Mouse (Mus musculus) heart, adult 9 months (tissue): ENCODE measurements at regions not wholly inside any gene's neighbourhood (a gene's known extent, or its start where the extent isn't known, plus 50 kb on each side); places are given as distances from the start of the nearest gene placed in this dataset.
A peak's percentile ranks its signal among the peaks of the same experiment; 100 is the strongest.
"Not testable (repeated sequence)": the region's sequence is repeated elsewhere in the genome, so short reads cannot be mapped to it uniquely, and the experiment has no call there.

Experiments
- DNase-seq, 2 experiments: peaks; one replicate each; pipeline ENCODE4 v3.0.0; 2022; ENCODE audit warnings: low spot score in 2 of 2

- DNase-seq = peak in 1 of 2 experiments; percentile 2
Observed at GRCm38 (mm10) chr12:77089624-77090278, 127.8 kb upstream of the Max start.

- peak in 1 of 2 experiments; percentile 9 for DNase-seq
Observed at GRCm38 (mm10) chr12:77088452-77088851, 126.5 kb upstream of the Max start.

DNA sequence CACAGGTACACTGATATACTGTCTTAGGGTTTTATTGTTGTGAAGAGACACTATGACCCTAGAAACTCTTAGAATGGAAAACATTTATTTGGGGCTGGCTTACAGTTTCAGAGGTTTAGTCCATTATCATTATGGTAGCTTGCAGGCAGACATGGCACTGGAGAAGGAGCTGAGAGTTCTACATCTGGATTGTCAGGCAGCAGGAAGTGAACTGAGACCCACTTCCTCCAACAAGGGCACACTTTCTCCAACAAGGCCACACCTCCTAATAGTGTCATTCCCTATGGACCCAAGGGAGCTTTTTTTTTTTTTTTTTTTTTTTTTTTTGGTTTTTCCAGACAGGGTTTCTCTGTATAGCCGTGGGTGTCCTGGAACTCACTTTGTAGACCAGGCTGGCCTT is 124.9 kb upstream of the Max start:
- not testable (repeated sequence) for DNase-seq

DNA sequence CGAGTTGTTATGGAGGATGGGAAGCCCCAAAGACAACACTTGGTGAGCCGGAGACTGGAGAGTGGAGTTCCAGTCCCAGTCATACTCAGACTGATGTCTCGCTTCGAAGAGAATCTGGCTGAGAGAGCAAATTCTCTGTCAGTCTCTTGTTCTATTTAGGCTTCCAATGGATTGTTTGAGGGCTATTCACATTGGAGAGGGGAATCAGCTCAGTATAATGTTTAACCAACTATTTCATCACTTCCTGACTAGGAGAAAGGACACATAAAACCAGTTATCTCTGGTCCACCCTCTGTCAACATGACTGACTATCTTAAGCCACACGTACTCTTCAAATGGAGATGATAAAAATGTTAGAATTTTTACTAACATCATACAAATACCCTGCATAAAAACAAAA is 123.9 kb upstream of the Max start:
- no peak for DNase-seq

DNA sequence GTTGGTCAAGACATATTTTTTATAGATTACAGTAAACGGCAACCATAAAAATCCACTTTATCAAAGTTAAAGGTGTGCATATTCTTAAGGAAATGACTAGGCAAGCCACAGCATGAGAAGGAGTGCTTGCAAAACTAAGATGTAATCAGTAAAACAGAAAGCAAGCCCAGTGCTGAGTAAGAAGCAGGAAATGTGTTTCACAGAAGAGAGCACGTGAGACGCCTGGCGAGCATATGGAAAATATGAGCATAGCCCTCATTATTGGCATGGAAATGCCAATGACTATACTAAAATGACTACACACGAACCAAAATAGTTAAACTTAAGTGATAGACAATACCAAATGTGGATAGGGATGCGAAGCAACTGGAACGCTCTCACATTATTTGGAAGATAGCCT is 123.2 kb upstream of the Max start:
- DNase-seq = no peak

DNA sequence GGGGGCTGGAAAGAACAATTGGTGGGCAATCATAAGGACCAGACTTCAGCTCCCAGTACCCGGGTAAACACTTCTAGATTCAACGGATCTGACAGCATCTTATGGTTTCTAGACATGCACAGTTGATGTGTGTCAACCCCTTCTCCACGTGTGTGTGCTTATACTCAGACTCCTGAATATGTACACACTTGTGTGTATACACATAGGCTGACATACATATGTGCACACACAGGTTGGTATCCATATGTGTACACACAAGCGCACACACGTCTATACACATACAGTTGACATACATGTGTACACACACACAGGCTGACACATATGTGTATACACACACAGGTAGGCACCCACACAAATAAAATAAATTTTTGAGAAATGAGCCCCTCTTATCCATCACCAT is 122.7 kb upstream of the Max start:
- no peak for DNase-seq

- DNase-seq = no peak
Observed at GRCm38 (mm10) chr12:77084343-77084742, 122.3 kb upstream of the Max start.

DNA sequence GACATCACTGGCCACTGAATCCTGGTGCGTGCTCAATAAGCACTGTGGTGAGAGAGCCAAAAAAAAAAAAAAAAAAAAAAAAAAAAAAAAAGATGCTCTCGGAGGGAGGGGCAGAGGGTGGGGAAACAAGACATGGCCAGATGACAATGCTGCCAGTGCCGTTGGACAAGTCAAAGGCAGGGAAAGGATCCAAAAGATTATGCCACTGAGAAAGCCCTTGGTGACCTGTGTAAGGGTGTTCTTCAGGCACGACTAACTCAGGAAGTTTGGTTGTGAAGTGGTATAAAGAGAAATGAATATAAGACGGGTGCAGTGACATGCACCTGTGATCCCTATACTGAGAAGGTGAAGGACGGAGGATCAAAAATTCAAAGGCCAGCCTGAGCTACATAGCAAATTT is 121.8 kb upstream of the Max start:
- DNase-seq = no peak

- DNase-seq = no peak
Observed at GRCm38 (mm10) chr12:77081774-77082173, 119.8 kb upstream of the Max start.

GRCm38 (mm10) chr12:77079481-77079880 is 117.5 kb upstream of the Max start:
- DNase-seq = no peak

- DNase-seq = no peak
Observed at GRCm38 (mm10) chr12:77076678-77077077, 114.7 kb upstream of the Max start.

DNA sequence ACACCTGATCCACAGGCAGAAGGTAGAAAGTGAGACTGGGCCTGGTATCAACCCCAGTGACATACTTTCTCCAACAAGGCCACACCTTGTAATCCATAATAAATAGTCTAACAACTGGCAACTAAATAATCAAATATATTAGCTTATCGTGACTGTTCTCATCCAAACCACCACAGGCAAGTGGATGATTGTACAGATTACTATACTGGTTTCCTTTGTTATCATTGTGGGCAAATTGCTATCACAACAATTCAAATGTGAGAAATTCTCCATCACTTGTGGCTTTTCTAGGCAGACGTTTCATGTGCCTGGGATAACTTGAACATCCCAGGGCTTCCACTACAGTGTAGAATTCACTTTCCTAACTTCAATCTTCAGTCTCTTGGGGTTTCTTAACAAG is 112.6 kb upstream of the Max start:
- no peak for DNase-seq

- no peak for DNase-seq
Observed at GRCm38 (mm10) chr12:77071700-77072099, 109.7 kb upstream of the Max start.

DNA sequence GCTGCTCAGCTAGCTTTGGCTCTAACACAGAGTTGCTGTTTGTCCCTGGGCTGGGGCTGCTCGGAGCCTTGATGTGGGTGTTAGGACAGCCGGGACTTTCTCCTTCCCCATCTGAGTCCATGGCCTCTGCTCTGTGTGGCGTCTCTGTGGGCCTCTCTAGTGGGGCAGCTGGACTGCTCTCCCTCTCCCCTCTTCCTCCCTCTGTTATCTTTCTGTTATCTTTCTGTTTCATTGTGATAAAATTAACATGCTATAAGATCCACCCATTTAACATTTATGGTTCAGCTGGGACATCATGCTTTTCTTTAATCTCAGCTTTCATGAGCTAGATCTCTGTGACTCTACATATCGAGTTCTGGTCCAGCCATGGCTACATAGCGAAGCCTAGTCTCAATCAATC is 105.9 kb upstream of the Max start:
- DNase-seq = no peak

- no peak for DNase-seq
Observed at GRCm38 (mm10) chr12:77067115-77067514, 105.1 kb upstream of the Max start.

DNA sequence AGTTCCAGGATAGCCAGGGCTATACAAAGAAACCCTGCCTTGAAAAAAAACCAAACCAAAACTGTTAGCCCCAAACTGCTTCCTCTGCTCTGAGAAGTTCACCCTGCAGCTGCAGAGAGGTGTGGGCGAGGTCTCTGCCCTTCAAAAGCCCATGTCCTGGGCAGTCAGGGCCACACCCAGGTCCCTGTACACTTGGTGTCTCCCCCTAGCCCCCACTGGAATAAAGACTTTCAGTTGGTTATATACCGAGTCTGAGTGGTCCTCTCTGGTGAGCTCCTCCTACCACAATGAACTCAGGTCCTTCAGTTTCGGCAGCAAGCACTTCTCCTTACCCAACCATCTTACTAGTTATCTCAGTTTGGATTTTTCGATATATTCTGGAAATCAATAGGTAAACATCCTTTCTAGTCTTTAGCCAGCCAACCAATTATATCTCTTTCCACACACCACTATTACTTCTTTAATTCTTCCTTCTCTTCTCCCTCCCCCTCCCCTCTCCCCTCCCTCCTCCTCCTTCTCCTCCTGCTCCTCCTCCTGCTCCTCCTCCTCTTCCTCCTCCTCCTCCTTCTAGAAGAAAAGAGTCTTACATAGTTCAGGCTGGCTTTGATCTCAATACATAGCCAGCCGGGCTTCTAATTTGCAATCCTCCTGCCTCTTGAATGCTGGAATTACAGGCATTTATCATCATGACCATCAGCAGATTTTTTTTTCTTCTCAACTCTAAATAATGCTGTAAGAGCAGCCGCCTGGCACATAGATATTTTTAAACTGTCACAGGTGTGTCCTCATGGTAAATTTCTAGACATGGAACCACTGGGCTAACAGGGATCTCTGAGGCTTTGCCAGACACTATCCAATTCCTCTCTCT is 103.9 kb upstream of the Max start:
- no peak for DNase-seq

DNA sequence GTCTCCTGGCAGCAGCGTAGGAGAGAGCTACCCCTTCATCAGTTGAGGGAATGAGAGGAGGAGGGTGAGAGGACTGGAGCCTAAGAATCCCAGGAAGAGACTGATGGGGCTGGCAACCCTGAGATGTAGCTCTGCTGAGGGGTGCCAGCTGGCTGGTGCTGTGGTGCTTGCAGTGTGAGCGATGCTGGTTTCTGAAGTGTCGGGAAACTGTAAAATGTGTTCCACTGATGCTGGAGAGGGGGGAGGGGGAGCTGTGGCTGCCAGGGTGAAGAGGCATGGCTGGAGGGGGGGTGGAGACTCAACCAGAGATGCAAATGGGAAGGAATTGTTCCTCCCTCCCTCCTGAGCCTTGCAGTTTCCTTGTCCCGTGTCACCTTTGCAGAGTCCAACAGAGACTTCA is 102.0 kb upstream of the Max start:
- no peak for DNase-seq

DNA sequence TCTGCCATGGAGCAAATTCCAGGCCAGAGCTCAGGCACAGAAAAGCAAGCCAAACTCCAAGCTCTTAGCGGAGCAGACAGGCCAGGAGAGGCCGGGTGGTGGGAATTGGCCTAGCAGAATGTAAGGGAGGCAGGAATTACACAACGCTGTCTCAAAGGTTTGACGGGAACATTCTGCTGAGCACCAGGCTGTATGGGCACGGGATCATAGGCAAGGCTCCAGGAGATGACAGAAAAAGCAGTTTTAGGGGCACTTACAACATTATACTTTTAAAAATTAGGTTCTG is 99.5 kb upstream of the Max start:
- DNase-seq = no peak

- DNase-seq = peak; percentile 44 to 52
Observed at GRCm38 (mm10) chr12:77060766-77061561, 99.0 kb upstream of the Max start.

- DNase-seq = peak; percentile 44 to 60
Observed at GRCm38 (mm10) chr12:77060060-77060695, 98.2 kb upstream of the Max start.

DNA sequence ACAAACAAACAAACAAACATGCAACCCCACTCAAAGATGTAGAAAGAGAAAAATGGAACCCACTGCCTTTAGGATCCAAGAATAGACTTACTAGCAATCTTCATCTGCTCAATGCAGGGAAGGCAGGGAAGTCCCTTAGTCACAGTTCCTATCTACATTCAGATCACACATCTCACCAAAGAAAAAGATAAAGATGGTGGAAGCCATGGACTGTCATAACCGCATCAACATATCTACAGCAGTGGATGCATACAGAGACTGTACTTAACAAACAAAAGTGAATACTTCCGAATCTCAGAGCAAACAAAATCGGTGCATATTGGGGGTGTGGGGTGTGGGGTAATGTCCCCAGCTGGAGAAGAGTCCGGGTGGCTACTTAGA is 97.7 kb upstream of the Max start:
- DNase-seq = no peak

DNA sequence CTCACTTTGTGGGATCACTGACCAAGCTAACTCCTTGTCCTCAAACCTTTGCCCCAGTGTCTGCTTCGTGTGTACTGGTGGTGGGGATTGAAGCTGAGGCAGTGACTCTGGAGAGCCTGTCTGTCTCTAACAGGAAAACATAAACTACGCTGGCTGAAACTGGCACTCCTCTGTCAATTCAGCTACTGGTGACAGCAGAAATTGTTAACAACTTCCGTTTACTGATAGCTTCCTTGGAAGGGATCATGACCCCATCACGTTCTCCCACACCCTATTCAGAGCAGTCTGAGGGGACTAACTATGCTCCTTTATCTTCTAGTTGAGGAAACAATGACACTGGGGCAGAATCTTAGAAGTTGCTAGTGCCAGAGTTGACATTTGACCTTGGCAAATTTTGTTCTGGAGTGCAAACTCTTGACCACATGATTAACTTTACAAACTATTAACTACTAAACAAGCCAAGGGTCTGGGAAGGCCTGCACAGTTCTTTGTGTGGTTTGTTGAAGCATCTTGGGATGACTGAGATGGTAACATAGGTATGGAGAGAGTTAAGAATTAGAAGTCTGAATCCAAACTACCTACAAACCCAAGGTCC is 96.7 kb upstream of the Max start:
- no peak for DNase-seq
